Mouse (Mus musculus) lung, postnatal 25 days (tissue): ENCODE measurements at regions not wholly inside any gene's neighbourhood (a gene's known extent, or its start where the extent isn't known, plus 50 kb on each side); places are given as distances from the start of the nearest gene placed in this dataset.

Experiments used
- DNase-seq: peaks from one replicate; pipeline ENCODE4 v3.0.0; 2022; ENCODE audit warnings: low spot score

DNA sequence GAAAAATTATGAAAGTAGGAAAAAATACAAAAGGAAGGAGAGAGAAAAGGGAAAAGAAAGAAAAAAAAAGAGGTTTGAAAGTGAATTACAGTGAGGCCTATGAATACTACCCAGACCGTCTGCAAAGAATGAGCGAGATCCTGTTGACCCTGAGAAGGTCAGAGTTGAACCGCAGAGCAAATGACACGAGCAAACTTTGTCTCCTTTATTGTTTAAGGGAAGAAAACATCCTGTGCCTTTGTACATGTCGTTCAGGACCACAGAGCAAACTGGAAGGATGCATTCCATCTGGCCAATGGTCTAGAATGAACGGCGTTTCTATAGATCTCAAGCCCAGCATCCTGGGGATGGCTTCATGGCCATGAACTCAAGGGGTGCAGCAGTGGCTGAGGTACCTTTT lies 270.6 kb upstream of the Zfp637 start:
- no peak for DNase-seq

DNA sequence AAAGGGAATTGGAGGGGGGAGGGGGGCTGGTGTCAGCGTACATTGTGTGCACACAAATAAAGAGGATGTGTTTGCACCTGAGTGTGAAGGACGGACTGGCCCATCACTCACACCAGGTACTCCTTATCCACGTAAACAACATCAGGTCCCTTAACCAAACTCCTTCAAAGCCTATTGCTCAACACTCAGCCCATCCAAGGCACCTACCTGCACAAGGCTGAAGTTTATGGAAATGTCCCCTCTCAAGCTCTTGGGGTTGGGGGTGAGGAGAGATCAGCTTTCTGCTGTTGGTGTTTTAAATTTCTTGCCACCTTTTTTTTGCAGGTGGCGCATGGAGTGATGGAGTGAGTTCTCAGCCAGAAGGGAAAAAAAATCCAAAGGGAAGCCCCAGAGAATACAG lies 270.2 kb upstream of the Zfp637 start:
- DNase-seq: no peak

DNA sequence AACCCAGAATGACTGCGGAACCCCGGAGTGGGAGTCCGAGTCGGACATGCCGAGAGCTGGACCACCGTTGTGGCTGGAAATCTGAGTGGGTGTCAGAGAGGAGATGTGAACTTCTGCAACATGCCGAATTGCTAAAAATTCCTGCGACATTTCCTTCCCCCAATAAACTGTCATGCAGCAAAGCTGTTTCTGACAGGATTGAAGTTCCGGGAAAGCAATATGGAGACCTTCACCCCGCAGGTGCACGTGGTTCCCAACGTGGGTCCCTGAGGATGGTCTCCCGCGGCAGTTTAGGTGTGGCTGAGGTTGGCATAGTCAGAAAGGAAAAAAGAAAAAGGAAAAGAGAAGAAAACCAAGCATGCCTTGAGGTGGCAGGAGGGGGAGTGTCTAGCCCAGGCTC lies 269.0 kb upstream of the Zfp637 start:
- DNase-seq: no peak

DNA sequence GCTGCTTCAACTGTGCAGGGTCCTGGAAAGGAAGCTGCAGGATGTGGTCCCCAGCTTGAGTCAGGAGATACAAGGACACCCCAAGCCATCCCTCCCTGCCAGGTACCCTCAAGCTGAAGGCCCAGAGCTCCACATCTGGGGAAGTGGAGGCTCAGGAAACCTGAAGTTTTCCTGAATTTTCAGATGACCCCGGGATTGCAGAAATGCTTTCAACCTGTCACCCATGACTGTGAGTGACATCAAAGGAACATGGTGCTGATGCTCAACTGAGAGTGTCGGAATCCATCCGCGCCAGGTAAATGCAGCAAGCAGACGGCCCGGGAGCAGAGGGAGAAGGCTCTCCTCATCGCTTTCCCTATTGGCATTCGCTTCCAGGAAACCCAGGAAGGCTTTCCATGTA lies 267.6 kb upstream of the Zfp637 start:
- DNase-seq: no peak

DNA sequence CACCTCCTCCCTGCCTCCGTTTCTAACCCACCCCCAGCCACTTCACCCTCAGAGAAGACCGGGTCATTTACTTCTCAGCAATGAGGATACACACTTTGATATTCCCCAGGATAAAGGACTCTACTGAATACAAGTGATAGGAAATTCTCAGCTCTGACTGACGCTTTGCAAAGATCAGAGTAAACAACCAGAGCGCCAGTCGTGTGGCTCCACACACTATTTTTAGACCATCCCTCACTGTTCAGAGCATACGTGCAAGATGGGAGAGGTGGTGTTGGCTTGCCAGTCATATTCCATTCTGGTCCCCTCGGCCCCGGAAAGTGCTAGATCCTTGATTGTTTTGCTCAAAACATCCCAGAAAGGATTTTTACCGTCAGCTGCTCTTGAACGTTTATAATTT lies 266.8 kb upstream of the Zfp637 start:
- DNase-seq: no peak

DNA sequence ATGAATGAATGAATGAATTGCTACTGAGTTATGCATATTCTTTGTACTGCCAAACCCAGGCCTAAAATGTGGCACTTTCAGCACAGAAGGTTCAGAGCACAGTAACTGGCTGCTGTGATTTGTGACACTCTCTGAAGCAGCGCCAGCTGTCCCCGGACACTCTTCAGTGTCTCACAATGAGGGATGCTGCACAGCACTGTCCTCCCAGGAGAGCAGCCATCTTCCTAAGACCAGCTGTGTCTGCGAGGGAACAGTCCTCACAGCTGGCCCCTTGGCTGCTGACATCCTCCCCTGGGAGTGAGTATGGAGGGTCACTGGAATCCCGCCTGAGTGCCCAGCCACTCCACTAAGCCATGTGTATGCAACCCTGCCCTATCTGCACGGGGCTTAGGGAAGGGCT lies 265.9 kb upstream of the Zfp637 start:
- no peak for DNase-seq

DNA sequence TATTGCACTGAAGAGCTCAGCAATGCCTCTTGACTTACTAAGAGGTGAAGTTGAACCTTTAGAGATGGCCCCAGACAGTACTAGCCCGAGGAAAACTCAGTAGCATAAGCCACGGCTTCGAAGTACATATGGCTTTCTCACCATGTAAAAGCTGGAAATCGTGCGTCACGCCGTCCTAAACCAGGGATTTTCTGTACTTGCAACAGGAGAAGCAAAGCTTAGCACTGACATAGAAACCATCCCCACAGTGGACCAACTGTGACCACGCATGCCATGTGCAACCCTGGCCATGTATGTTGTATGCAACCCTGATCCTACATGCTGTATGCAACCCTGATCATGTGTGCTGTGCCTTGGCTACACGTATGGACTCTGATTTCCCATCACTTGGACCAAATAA lies 265.0 kb upstream of the Zfp637 start:
- DNase-seq: no peak

DNA sequence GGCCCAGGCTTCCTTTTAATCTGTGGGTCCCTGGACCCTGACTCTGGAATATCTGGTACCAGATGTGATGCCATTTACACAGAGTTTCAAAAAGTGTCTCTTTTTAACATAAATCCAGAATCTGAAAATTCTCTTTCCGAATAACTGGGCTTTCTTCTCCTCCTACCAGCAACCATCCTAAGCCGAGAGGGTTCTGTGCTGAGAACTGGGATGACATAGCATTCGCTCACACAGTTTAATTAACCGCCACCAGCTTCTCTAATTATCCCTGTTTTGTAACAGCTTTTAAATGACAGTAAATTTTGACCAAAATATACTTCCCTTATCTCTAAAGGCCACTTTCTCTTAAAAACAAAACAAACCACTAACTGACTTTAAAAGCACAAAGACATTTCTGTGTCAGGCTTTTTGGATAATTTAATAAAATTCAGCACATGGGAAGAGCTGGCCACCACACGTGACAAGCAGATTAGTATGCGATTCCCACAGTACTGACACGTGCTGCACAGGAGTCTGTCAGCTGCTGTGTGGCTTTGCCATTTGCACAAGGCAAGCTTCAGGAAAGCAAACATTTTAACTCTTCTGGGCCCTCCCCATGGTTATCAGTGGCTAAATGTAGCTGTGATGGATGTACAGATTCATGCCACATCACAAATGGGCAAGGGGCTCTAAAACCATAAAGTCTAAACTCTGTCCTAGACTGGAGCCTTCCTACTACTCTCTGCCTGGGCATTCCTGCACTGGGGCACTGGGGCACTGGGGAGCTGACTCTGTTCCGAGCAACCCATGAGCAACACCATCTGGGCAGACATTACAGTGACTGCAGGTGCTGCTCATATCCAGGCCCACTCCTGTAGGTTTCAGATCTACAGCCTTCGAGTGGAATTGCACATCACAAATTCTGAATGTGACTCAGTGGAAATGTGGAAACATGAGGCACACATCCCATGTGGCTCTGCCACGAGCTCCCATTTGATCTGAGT lies 263.1 kb upstream of the Zfp637 start:
- DNase-seq: no peak

DNA sequence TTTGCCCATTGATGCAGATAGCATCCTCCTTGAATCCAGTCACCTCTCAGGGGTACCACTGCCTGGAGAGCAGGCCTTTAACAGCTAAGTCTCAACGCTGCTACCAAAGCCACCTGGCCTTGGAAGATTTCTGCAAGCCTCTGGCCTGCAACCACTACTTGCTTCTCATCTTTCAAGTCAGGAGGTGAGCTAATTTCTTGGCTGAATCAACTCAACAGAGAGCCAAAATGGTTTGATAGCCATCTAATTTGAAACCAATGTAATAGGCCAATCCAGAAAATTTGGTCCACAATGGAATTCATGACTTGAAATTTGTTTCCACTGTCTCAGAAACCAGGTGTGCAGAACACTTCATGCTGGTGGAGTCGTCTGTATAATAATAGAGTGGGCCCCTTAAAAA lies 260.0 kb upstream of the Zfp637 start:
- DNase-seq: no peak

DNA sequence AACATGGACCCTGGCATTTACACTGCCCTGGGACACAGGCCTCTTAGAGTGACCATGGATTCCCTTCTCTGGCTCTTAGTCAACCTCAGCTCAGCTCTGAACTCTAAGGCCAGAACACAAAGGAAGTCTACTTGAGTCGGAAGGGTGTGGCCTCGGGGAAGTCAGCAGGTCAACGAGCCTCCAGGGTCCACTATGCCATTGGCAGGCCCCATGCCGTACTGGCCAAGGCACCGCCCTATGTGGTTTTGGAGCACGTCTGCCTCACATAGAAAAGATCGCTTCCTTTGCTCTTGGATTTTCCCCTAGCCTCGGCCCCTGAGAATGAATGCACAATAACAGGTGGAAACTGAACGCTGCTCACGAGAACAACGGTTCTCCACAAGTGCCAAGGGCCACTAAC lies 257.9 kb upstream of the Zfp637 start:
- DNase-seq: no peak

DNA sequence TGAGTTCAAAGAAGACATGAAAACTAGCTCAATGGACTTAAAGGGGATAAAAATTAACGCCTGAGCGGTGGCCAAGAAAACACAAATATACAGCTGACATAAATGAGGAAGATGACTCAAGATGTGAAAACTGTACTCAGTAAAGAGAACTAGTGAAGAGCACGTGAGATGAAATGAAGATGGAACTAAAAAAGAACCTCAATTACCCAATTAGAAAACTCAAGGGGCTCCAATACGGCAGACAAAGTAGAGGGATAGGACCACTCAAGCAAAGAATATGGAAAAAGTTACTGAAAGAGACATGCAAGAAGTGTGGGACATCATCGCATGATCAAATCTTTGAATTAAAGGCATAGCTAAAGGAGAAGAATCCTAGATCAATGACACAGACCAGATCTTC lies 256.4 kb upstream of the Zfp637 start:
- no peak for DNase-seq

DNA sequence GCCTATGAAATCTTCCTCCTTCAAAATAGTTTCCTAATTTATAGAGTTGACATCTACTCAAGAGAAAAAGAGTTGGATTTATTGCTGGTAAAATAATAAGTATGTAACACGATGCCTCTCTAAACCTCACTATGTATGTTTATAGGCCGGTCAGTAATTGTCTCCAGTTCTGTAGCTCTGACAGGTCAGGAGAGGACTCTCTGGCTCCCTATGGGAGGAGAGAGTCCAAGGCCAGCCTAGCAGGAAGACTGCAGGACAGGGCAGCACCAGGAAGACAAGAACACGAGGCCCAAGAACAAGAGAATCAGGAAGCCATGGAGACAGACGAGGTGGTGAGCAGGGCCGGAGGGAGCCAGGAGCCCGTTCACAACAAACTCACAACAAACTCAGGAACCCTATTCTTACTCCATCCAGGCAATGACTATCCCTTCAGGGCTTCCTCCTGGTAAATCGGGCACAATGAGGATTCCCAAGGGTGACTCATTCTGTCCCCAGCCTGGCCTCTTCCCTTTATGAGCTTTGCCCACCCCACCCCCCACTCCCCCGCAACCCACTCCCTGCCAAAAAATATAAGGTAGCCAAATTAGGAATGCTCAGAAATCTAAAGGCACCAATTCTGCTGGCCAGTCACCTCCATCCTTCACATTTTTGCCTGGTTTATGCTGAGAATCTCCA lies 244.7 kb upstream of the Zfp637 start:
- DNase-seq: no peak

DNA sequence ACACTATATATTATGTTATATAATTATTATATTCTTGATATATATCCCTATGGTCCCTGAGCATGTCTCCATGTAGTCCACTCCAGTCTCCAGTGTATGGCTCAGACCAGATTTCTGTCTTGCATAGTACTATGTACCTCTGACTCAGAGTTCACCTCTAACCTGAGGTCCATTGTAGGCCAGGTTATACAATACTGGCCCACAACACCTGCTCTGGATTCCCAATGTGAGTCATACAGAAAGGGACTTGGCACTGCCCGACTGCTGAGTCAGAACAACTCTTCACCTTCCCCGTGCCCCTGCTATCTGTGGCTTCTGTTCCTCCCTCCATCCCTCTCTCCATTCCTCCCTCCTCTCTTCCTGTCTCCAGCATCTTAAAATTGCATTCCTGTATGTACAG lies 236.1 kb upstream of the Zfp637 start:
- DNase-seq: no peak

DNA sequence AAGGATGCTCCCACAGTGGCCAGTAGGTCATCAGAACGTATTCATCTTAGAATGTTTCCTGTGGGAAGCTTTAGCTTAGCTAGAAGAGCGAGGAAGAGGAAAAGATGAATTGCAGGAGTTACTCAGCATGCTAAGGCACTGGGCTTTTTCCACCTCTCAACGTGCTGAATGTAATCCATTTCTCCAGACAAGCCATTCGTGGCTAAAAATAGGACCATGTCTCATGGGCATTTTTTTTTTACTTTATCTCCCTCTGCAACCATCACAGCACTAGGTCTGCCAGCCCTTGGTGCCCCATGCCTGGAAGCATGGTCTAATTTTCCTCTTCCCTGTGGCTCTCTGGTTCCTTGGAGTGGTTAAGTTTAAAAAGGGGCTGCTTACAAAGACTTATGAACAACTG lies 235.3 kb upstream of the Zfp637 start:
- no peak for DNase-seq

DNA sequence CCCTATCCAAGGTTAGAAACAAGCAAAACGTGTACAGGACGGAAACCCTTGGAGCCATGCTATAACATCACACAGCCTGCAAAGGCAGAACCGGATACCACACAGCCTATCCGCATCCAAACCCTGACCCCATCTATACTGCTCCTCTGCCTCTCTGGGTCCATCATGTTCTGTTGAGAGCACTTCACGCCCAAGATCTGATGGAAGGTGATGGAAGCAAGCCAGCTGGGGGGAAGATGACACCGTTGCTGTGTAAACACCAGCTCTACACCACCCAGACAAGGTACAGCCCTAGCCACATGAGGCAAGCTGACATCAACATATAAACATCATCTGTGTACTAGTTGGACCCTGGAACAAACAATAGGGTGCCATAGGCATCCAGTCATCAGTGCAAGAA lies 234.8 kb upstream of the Zfp637 start:
- no peak for DNase-seq

DNA sequence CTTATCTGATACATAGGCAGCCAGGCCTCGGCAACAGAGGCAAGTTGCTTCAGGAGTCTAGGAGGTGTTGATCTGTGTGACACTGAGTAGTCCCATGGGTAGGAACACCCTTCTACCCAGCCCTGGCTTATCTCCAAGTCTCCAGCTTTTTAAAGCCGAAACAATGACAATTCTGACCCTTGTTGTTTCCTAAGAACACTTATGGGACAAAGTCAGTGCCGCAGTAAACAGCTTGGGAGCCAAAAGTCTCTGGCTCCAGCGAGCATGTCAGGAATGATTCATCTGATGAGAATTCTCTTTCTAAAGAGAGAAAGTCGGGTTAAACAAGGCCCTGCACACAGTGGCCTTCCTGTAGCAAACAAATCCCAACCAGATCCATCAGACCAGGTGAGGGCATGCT lies 234.0 kb upstream of the Zfp637 start:
- DNase-seq: no peak

DNA sequence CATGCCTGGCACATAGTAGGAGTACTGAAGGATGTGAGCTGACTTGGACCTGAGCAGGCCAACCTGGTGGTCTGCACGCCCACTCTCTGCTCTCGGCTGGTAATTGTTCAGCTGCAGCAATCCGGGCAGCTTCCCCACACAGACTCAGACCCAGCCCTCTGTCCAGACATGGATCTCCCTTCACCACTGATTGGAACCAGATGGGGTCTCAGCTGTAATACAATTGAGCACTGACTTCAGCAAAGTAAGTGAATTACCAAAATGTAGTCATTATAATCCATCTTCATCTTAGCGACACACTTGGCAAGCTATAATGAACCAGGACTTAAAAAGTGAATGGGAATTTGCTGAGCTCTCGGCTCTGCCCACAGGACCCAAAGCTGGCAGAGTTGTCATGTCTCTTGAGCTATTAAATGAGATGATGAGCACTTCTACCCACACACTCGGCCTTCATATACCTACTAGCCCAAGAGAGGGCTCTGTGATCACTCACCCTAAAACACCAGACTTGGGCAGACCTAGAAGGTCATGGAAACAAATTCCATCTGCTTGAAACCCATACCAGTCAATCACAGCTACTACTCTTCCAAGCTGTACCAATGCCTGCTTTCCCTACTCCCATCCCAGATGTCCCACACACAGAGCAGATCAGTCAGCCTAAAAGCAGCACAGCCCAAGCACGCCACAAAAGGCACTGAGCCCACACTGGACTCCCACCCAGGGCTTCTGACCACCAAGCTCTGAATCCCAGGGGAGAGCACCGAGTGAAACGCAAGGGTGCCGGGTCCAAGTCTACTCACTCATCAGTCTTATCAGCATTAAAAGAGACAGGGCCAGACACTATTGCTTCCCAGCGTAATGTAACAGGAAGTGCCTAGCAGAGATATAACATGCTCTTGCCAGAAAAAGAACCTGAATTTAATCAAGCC lies 231.2 kb upstream of the Zfp637 start:
- DNase-seq: no peak

DNA sequence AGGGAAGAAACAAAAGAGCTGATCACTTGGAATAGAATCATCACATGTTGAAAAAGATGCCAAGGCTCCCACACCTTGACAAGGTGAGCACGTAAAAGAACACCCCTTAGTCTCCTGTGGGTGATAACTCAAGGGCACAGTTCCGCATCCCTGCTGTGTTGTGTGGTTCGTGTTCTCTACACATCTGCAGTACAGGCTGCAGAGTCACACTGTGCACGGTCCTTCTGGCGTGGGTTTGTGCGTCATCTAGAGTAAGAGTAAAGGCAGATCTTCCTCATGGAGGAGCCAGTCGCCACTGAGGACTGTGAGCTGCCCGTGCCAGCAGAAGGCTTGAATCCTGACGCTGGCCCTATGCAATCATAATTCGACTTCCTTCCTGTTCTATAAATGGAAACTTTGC lies 229.7 kb upstream of the Zfp637 start:
- no peak for DNase-seq

DNA sequence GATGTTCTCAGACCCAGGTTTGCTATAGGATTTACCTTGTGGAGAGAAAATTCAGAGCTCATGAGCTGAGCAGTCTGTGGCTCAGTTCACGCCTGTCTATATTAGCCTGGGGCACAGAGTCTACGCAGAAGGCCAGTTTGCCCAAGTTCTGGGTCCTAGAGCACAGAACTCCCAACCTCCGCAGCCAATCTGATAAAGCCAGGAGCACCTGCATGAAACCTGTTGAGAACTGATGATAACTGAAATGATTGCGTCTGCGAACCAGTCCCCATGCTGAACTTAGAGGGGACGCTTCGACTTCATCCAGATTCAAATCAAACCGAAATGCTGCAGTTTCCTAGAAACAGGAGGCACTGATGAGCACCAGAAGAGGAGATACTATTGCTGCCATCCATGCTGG lies 229.0 kb upstream of the Zfp637 start:
- no peak for DNase-seq

DNA sequence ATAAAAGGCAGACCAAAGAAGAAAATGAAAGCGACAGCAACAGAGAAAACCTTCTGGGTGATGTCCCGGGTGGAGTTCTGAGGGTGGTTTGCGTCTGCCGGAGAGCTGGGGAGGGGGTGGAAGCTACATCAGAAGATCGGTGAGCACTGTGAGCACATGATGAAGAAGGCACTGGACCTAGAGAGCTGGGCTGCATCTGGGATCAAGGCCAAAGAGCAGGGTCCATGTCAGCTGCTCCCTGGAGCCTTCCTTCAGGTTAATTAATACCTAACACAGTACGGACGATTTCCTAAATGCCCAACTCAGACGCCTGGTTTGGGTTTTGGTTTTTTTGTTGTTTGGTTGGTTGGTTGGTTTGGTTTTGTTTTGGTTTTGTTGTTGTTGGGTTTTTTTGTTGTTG lies 228.6 kb upstream of the Zfp637 start:
- DNase-seq: no peak

DNA sequence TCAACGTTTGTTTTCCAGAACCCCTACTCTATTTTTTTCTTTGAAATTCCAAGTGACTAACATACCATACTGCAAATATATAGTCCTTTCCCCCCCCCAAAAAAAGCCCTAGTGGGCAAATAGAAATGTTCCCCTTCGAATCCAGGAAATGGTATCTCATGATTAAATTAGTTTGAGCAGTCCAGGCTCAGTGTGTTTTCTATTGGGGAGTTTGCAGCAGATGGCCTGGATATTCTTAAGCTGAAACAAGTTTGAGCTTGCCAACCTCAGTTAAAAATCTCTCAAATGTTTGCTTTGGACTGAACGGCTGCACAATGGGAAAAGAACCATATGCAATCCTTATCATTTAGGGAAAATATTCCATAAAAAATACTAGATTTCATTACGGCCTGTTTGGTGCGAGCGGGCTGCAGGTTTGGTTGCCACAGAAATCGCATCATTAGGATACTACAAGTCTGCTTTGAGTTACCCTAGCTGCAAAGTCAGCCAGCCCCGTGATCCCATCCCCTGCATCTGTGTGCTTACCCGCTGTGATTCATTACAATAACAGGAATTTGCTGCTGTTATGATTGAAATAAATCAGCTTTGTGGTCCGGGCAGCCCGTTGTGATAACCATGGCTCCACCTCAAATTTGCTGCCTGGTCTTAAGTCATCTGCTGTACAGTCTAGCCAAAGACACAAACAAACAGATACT lies 227.2 kb upstream of the Zfp637 start:
- no peak for DNase-seq

DNA sequence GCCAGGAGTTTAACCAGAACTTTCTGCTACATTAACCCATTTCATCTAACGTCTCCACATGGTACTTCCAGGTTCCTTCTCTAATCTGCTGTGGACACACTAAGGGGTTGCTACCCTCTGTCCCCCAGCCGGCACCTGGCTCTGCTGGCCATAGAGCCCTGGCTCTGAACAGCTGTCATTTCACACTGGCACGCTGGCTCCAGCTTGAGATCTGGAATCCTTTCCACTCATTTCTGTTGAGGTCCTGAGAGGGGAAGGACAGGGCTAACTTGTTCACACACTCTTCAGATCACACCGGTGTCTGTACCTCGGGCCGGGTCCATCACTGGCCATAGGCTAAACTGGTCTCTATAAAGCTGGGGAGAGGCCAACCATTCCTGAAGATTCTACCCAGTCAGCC lies 226.6 kb upstream of the Zfp637 start:
- no peak for DNase-seq
